Mouse (Mus musculus) G1E-ER4 (cell line): ENCODE measurements around the gene Lipc. TPM values are rescaled to one million over a fixed set of nuclear protein-coding genes. Genes with fewer than 3 reads are reported as not detected.

ENCODE experiments used
- GATA1 ChIP-seq: IDR thresholded peaks from one replicate; pipeline ENCODE4 v1.8.0; 2012; ENCODE audit warnings: low read length, inconsistent platforms
- polyA plus RNA-seq: library from polyadenylated mRNA; stranded (reverse); fragments of >175 nt; gene quantifications from 2 replicates; pipeline ENCODE4 v1.2.3, GENCODE M21; 2012

Lipc gene
- polyA plus RNA-seq, 1 experiment, result not detected

- no peak for TF ChIP-seq GATA1
Observed at GRCm38 (mm10) chr9:70963461-70963891, 11.4 kb upstream of the Lipc start.

DNA sequence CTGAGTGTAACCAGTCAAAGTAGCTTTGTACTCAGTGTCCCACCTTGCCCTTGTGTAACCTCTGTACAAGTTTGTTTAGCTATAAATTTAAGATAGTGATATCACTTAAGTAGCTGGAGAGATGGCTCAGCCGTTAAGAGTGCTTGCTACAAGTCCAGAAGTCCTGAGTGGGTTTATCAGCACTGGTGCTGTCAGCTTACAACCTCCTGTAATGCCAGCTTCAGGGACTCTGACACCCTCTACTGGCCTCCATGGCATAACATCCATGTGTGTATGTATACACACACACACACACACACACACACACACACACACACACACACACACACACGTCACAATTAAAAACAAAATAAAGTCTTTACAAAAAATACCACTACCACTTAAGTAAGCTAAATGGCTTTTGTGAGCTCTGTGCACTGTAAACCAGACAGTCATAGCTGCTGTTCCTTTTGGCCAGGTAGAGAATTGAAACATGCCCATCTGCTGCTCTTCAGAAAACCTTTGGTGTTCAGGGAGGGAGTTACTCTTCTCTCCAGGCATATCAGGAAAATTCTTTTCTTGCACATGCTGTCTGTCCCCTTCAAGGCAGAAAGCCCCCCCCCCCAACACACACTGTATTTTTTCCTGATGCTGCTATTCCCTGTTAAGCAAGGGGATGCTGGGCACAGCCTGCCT is 10.9 kb upstream of the Lipc start:
- no peak for TF ChIP-seq GATA1

DNA sequence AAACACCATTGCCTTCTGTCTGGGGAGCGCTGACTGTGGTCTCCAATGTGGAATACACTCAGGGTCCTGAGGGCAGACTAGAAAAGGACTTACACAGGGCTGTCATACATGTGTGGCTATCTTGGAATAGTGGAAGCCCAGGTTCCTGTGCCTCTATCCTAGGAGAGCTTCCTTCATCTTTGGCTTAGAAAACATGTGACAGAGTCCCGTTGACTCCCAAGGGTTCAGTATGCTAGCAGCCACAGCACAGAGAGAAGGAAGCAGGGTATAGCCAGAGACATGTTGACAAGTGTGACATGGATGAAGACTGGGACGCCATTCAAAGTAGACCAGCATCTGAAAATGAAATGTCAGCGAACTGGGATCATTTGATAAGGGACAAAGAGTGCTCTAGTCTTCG is 8.3 kb upstream of the Lipc start:
- TF ChIP-seq GATA1, result no peak

DNA sequence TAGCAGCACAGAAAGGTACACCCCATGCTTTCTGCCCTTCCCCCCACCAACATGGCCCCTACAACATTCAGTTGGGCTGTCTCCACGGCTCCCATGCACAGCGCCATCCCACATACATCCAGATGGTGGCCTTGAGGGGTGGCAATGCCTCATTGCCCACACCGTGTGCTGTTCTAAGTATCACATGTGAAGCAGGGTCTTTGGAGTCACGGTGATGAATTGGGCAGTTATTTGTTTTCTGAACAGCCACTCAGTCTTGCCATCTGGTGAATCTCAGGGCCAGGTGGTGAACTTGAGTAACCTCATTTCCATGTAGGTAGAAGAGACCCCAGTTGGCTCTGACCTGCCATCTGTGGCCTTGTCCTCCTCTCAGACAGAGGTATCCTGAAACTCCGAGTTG is 7.8 kb upstream of the Lipc start:
- no peak for TF ChIP-seq GATA1

- no peak for TF ChIP-seq GATA1
Observed at GRCm38 (mm10) chr9:70959447-70959846, 7.4 kb upstream of the Lipc start.

- no peak for TF ChIP-seq GATA1
Observed at GRCm38 (mm10) chr9:70958381-70958780, 6.4 kb upstream of the Lipc start.

DNA sequence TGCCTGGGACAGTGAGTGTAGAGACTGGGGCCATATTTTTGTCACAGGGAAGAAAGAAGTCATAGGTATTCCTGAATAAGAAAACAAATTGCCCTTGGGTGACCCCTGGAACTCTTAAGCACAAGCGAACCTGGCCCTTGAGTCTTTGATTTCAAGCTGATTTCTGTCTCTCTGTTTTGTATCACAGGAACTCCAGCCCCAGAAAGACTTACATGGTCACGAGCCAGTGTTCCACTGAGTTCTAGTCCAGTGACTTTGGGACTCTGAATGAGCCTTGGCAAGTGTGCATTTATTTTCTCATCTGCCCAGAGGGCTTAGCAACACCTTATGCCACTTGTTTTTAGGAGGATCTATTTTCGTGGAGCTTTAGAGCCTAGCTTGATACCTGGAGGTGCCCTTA is 5.7 kb upstream of the Lipc start:
- no peak for TF ChIP-seq GATA1

DNA sequence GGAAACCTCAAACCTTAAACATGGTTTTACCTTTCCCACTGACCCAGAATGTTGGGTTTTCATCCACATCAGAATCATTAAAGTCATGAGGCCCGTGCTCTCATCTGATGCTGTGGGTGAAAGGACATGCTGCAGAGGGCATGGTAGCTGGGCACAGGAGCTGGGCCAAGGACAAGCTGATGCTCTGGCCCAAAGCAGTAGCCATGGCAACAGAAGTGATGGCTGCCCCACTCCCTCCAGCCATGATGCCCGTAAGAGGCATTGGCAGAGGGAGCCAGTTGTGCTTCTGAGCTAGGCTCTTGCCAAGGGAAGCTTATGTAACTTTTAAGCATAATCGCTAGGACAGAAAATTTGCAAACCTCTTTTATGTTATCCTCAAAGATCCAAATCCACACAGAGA is 2.2 kb upstream of the Lipc start:
- TF ChIP-seq GATA1, result no peak

GRCm38 (mm10) chr9:70949336-70949735 is 2.7 kb downstream of the Lipc start:
- TF ChIP-seq GATA1, result no peak

- no peak for TF ChIP-seq GATA1
Observed at GRCm38 (mm10) chr9:70947312-70947711, 4.7 kb downstream of the Lipc start.

DNA sequence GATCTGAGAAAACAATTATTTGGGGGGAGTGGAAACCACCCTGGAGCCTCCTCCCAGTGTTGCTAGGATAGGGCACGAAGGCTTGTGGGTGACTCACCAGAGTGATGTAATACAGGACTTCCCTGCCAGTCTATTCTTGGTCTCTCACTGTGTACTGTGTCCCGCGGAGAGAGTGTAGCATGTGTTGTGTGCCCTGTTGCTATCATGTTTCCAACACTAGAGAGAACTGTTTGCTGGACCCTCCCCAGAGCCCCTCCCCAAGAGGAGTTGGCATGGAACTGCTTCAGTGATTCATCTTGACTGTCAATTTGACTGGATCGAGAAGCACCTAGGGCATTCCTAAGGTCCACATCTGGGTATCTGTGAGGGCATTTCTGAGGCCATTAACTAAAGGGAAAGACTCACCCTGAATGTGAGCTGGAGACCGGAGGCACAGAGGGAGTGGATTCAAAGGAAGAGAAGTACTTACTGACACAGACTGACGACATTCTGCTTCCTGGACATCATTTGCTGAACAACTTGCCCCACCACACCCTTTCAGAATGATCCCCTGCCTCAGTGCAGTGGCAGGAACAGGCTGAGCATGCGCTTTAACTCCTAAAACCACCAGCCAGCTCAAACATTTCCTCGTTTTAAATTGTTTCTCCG is 9.2 kb downstream of the Lipc start:
- TF ChIP-seq GATA1, result no peak

DNA sequence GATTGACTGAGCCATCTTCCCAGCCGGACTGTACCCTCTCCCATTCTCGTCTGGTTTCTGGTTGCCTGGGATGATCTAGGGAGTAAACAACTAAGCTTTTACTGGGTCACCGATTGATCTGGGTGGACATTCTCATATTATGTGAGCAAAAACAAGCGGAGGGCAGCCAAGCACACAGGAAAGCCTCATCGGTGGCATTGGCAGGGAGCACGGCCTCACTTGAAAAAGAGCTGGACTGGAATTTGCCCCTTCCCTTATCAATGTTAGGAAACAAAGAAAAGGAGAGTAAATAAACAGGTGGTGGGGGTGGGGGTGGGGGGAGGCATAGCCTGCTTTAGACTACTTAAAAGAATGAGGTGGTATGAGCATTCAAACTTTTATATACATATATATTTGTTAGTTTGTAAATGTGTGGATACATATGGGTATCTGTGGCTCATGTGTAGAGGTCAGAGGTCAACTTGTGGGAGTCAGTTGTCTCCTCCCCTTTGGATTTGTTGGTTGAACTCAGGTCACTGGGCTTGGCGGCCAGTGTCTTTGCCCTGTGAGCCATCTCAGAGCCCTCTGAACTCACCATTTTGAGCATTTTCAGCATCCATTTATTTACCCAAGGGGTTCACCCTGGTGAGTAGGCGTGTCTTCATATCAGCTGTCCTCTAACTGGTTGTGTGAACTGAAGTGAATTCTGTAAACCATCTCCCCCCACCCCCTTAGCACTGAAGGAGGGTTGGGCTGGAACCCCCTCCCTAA is 12.1 kb downstream of the Lipc start:
- no peak for TF ChIP-seq GATA1

DNA sequence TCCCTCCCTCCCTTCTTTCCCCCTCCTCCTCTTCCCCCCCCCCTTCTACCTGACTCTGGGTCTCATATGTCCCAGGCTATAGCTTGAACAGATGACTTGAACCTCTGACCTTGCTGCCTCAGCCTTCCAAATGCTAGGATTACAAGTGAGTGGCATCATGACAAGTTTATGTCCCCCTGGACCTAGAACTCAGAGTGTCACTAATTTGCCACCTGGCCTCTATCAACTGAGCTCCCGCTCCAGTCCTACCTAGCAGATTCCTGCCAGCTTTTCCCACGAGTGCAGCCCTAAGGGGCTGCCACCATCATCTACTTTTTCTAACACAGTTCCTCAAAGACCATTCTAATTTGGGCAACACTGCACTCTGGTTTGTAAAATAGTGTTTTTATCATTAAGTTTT is 13.2 kb downstream of the Lipc start:
- no peak for TF ChIP-seq GATA1

DNA sequence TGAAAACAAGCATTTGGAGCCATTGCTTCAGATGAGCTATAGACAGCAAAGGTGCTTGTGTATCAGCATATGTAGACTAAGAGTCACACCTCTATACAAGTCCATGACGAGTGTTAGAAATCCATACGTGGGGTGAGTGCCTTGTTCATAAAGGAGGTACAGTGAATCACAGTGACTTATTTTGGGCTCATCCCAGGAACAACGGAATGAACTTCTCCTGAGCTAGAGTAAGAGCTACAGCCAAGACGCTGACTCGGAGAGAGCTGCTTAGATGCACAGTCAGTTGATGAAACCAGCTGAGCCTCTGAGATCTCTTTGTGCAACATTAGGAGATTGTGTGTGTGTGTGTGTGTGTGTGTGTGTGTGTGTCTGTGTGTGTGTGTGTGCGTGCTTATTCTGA is 13.9 kb downstream of the Lipc start:
- TF ChIP-seq GATA1, result no peak

GRCm38 (mm10) chr9:70934587-70935295 is 17.3 kb downstream of the Lipc start:
- no peak for TF ChIP-seq GATA1

DNA sequence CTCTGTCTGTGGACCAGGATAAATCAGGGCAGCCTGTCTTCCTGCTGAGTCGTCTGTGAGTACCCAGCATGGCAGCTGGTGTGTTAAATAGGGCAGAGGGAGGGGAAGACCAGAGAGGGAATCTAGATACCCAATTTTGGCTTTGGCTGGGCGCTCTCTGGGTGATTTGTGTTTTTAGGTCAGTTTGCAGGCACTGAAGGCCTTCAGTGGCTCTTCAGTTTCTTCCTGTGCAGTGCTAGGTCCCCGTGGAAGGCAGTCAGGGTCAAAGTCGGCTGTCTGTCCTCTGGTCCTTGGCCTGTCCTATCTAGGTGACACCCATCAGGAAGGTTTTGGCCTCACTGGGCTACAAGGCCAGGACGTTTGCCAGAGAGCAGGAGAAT is 21.4 kb downstream of the Lipc start:
- no peak for TF ChIP-seq GATA1
